Mouse (Mus musculus): ENCODE measurements at regions not wholly inside any gene's neighbourhood (a gene's known extent, or its start where the extent isn't known, plus 50 kb on each side); places are given as distances from the start of the nearest gene placed in this dataset.
"Not testable (repeated sequence)": the region's sequence is repeated elsewhere in the genome, so short reads cannot be mapped to it uniquely, and the experiment has no call there.

- not testable (repeated sequence) for DNase-seq
Observed at GRCm38 (mm10) chr12:113701841-113702240, 158.1 kb downstream of the Adam6a start.

GRCm38 (mm10) chr12:113716406-113716805 is 172.7 kb downstream of the Adam6a start:
- peak in 1 of 2 experiments; percentile 1 for DNase-seq

GRCm38 (mm10) chr12:113735847-113736246 is 192.1 kb downstream of the Adam6a start:
- peak in 1 of 2 experiments; percentile 8 for DNase-seq

GRCm38 (mm10) chr12:113746277-113746676 is 202.6 kb downstream of the Adam6a start:
- DNase-seq = no peak

GRCm38 (mm10) chr12:113747987-113748386 is 204.3 kb downstream of the Adam6a start:
- DNase-seq = no peak

- DNase-seq = no peak
Observed at GRCm38 (mm10) chr12:113769587-113769986, 225.9 kb downstream of the Adam6a start.

- DNase-seq = not testable (repeated sequence)
Observed at GRCm38 (mm10) chr12:113795876-113796275, 252.2 kb downstream of the Adam6a start.

GRCm38 (mm10) chr12:113826377-113826776 is 282.7 kb downstream of the Adam6a start:
- no peak for DNase-seq

- peak in 1 of 2 experiments; percentile 5 for DNase-seq
Observed at GRCm38 (mm10) chr12:113858893-113859292, 315.2 kb downstream of the Adam6a start.

GRCm38 (mm10) chr12:113878826-113879225 is 335.1 kb downstream of the Adam6a start:
- no peak for DNase-seq

GRCm38 (mm10) chr12:113896152-113896551 is 352.4 kb downstream of the Adam6a start:
- DNase-seq = no peak

- DNase-seq = no peak
Observed at GRCm38 (mm10) chr12:113906459-113906858, 362.8 kb downstream of the Adam6a start.

- DNase-seq = no peak
Observed at GRCm38 (mm10) chr12:113907751-113908150, 364.0 kb downstream of the Adam6a start.

- DNase-seq = no peak
Observed at GRCm38 (mm10) chr12:113911770-113912169, 368.1 kb downstream of the Adam6a start.

- DNase-seq = no peak
Observed at GRCm38 (mm10) chr12:113940721-113941120, 397.0 kb downstream of the Adam6a start.

- DNase-seq = not testable (repeated sequence)
Observed at GRCm38 (mm10) chr12:113943661-113944327, 400.1 kb downstream of the Adam6a start.

GRCm38 (mm10) chr12:113945786-113946185 is 402.1 kb downstream of the Adam6a start:
- not testable (repeated sequence) for DNase-seq

GRCm38 (mm10) chr12:113948017-113948416 is 404.3 kb downstream of the Adam6a start:
- DNase-seq = not testable (repeated sequence)

GRCm38 (mm10) chr12:113974271-113974670 is 430.6 kb downstream of the Adam6a start:
- no peak for DNase-seq

GRCm38 (mm10) chr12:113981613-113982012 is 437.9 kb downstream of the Adam6a start:
- peak; percentile 43 to 70 for DNase-seq

GRCm38 (mm10) chr12:113987233-113987990 is 443.7 kb downstream of the Adam6a start:
- DNase-seq = no peak

GRCm38 (mm10) chr12:113992425-113992824 is 448.7 kb downstream of the Adam6a start:
- DNase-seq = no peak

GRCm38 (mm10) chr12:113994284-113994683 is 450.6 kb downstream of the Adam6a start:
- DNase-seq = not testable (repeated sequence)

- DNase-seq = not testable (repeated sequence)
Observed at GRCm38 (mm10) chr12:114008491-114008890, 464.8 kb downstream of the Adam6a start.
